Mouse (Mus musculus) heart, embryonic 16.5 days (tissue): ENCODE measurements around the gene Eif3c. TPM values are rescaled to one million over a fixed set of nuclear protein-coding genes. Genes with fewer than 3 reads are reported as not detected.

ENCODE experiments used
- ATAC-seq: fragments of 200-750 bp; cut with Nextera tagmentation; replicated peaks from 2 replicates; pipeline ENCODE4 v1.8.0; 2017; ENCODE audit warnings: moderate number of reproducible peaks; ENCODE audit not compliant: insufficient read depth, low FRiP score; ENCODE audit errors: extremely low read depth
- H3K27ac ChIP-seq: fragments of 300-500 bp; sonication (generic); 2 replicates; pipeline ENCODE4 v1.5.1; 2014; ENCODE audit warnings: mild to moderate bottlenecking, low read length, control low read depth, moderate library complexity
- H3K27me3 ChIP-seq: fragments of 300-500 bp; sonication (generic); 2 replicates; pipeline ENCODE4 v1.6.1; 2014; ENCODE audit warnings: low read length, mixed read lengths; ENCODE audit not compliant: control insufficient read depth, insufficient read depth
- H3K36me3 ChIP-seq: fragments of 300-500 bp; sonication (generic); 2 replicates; pipeline ENCODE4 v1.6.1; 2014; ENCODE audit not compliant: control insufficient read depth, insufficient read depth
- H3K4me1 ChIP-seq: fragments of 300-500 bp; sonication (generic); 2 replicates; pipeline ENCODE4 v1.6.1; 2014; ENCODE audit warnings: low read length, mixed read lengths; ENCODE audit not compliant: control insufficient read depth, insufficient read depth
- H3K4me2 ChIP-seq: fragments of 300-500 bp; sonication (generic); 2 replicates; pipeline ENCODE4 v1.6.1; 2014; ENCODE audit warnings: low read depth, mild to moderate bottlenecking, control low read depth, low read length
- H3K4me3 ChIP-seq: fragments of 300-500 bp; sonication (generic); 2 replicates; pipeline ENCODE4 v1.5.1; 2014; ENCODE audit warnings: mild to moderate bottlenecking, control low read depth, low read length
- H3K9ac ChIP-seq: fragments of 300-500 bp; sonication (generic); 2 replicates; pipeline ENCODE4 v1.6.1; 2014; ENCODE audit warnings: low read length, control low read depth
- H3K9me3 ChIP-seq: fragments of 300-500 bp; sonication (generic); replicated peaks from 2 replicates; pipeline ENCODE4 v1.6.1; 2016; ENCODE audit warnings: low read length; ENCODE audit not compliant: control insufficient read depth
- whole genome bisulfite sequencing: fragments of 180-500 bp; shearing (Covaris S2); extraction: QIAGEN DNeasy Blood & Tissue Kit; methylation state at CpG from one replicate; pipeline ENCODE4 v1.1.7; 2014; 5-methylcytosine and 5-hydroxymethylcytosine counted together
- polyA plus RNA-seq: library from polyadenylated mRNA; unstranded; fragments of >200 nt; fragmentation: Nextera tagmentation; extraction: Ambion mirVana; gene quantifications from 2 replicates; pipeline ENCODE4 v1.2.1, GENCODE M21; 2015

Eif3c gene
- polyA plus RNA-seq, 1 experiment from 2014 or later: 120 TPM

GRCm38 (mm10) chr7:126537820-126538585, 28.2 kb downstream of the Eif3c start:
- no peak overlapping the region for H3K27ac ChIP-seq
- no peak overlapping the region for H3K4me3 ChIP-seq
- no peaks in the 10 kb centered on the region for H3K9me3 ChIP-seq
- peaks cover 10% of the 10 kb centered on the region for H3K27me3 ChIP-seq
- no peak for ATAC-seq
- no peak overlapping the region for H3K9ac ChIP-seq
- H3K4me2 ChIP-seq: no peak overlapping the region
- peaks cover 3% of the 10 kb centered on the region; the same call in 1 of the 2 replicates for H3K4me1 ChIP-seq
- WGBS: 64% methylated on average over 5 of the region's 5 CpGs
- H3K36me3 ChIP-seq: no peaks in the 10 kb centered on the region

GRCm38 (mm10) chr7:126536466-126536865, 29.7 kb downstream of the Eif3c start:
- H3K27ac ChIP-seq: no peak overlapping the region
- peak overlapping the region; percentile 49 for H3K4me3 ChIP-seq
- H3K36me3 ChIP-seq: no peaks in the 10 kb centered on the region
- peaks cover 10% of the 10 kb centered on the region for H3K27me3 ChIP-seq
- H3K4me2 ChIP-seq: peak overlapping the region; percentile 89
- no peaks in the 10 kb centered on the region for H3K9me3 ChIP-seq
- ATAC-seq: no peak
- H3K4me1 ChIP-seq: peaks cover 3% of the 10 kb centered on the region; the same call in 1 of the 2 replicates
- WGBS: 57% methylated on average over 9 of the region's 9 CpGs
- no peak overlapping the region; the same call in 1 of the 2 replicates for H3K9ac ChIP-seq

GRCm38 (mm10) chr7:126535766-126536165, 30.4 kb downstream of the Eif3c start:
- Histone ChIP-seq H3K4me3 (peak overlapping the region; percentile 49), H3K4me1 (peaks cover 3% of the 10 kb centered on the region; the same call in 1 of the 2 replicates), H3K9me3 (no peaks in the 10 kb centered on the region), H3K9ac (peak overlapping the region; percentile 61), H3K4me2 (peak overlapping the region; percentile 89), H3K27me3 (peaks cover 10% of the 10 kb centered on the region), H3K27ac (no peak overlapping the region), H3K36me3 (no peaks in the 10 kb centered on the region)
- ATAC-seq: no peak; the same call in 1 of the 2 replicates
- 2% methylated on average over 28 of the region's 28 CpGs for WGBS

GRCm38 (mm10) chr7:126533434-126533833, 32.8 kb downstream of the Eif3c start:
- ATAC-seq: no peak
- Histone ChIP-seq H3K4me3 (no peak overlapping the region), H3K4me2 (no peak overlapping the region), H3K9me3 (no peaks in the 10 kb centered on the region), H3K36me3 (no peaks in the 10 kb centered on the region), H3K27me3 (peaks cover 10% of the 10 kb centered on the region), H3K27ac (no peak overlapping the region), H3K9ac (no peak overlapping the region), H3K4me1 (peaks cover 3% of the 10 kb centered on the region; the same call in 1 of the 2 replicates)
- whole genome bisulfite sequencing: 58% methylated on average over 1 of the region's 1 CpGs

GRCm38 (mm10) chr7:126528166-126528577, 38.0 kb downstream of the Eif3c start:
- H3K4me1 ChIP-seq: no peaks in the 10 kb centered on the region
- H3K4me3 ChIP-seq: no peak overlapping the region
- H3K27me3 ChIP-seq: no peaks in the 10 kb centered on the region
- 16% methylated on average over 1 of the region's 1 CpGs for WGBS
- no peaks in the 10 kb centered on the region for H3K9me3 ChIP-seq
- ATAC-seq: no peak
- H3K27ac ChIP-seq: no peak overlapping the region
- no peaks in the 10 kb centered on the region for H3K36me3 ChIP-seq
- no peak overlapping the region for H3K4me2 ChIP-seq
- no peak overlapping the region for H3K9ac ChIP-seq

GRCm38 (mm10) chr7:126523316-126523715, 42.9 kb downstream of the Eif3c start:
- 70% methylated on average over 3 of the region's 3 CpGs for WGBS
- Histone ChIP-seq H3K9me3 (no peaks in the 10 kb centered on the region), H3K9ac (no peak overlapping the region), H3K36me3 (no peaks in the 10 kb centered on the region), H3K4me2 (no peak overlapping the region), H3K4me3 (no peak overlapping the region), H3K27me3 (no peaks in the 10 kb centered on the region), H3K4me1 (no peaks in the 10 kb centered on the region), H3K27ac (no peak overlapping the region)
- ATAC-seq: no peak

GRCm38 (mm10) chr7:126519513-126519912, 46.7 kb downstream of the Eif3c start:
- no peak overlapping the region for H3K27ac ChIP-seq
- H3K4me2 ChIP-seq: no peak overlapping the region
- H3K4me1 ChIP-seq: no peaks in the 10 kb centered on the region
- H3K27me3 ChIP-seq: no peaks in the 10 kb centered on the region
- no peak overlapping the region for H3K9ac ChIP-seq
- WGBS: 45% methylated on average over 2 of the region's 2 CpGs
- no peaks in the 10 kb centered on the region for H3K9me3 ChIP-seq
- H3K36me3 ChIP-seq: no peaks in the 10 kb centered on the region
- no peak overlapping the region for H3K4me3 ChIP-seq
- ATAC-seq: no peak

- ATAC-seq: no peak
- no peak overlapping the region for H3K9ac ChIP-seq
- H3K9me3 ChIP-seq: no peaks in the 10 kb centered on the region
- no peak overlapping the region for H3K4me2 ChIP-seq
- H3K4me3 ChIP-seq: no peak overlapping the region
- WGBS: 83% methylated on average over 5 of the region's 5 CpGs
- H3K4me1 ChIP-seq: no peaks in the 10 kb centered on the region
- no peak overlapping the region for H3K27ac ChIP-seq
- H3K36me3 ChIP-seq: no peaks in the 10 kb centered on the region
- no peaks in the 10 kb centered on the region for H3K27me3 ChIP-seq
These were observed 47.8 kb downstream of the Eif3c start for GRCm38 (mm10) chr7:126518261-126518941.

GRCm38 (mm10) chr7:126511287-126511686, 54.9 kb downstream of the Eif3c start:
- no peaks in the 10 kb centered on the region for H3K27me3 ChIP-seq
- no peaks in the 10 kb centered on the region for H3K9me3 ChIP-seq
- no peak overlapping the region for H3K4me2 ChIP-seq
- 65% methylated on average over 3 of the region's 3 CpGs for WGBS
- H3K27ac ChIP-seq: no peak overlapping the region
- no peaks in the 10 kb centered on the region for H3K36me3 ChIP-seq
- H3K4me1 ChIP-seq: no peaks in the 10 kb centered on the region
- no peak overlapping the region for H3K9ac ChIP-seq
- no peak for ATAC-seq
- no peak overlapping the region for H3K4me3 ChIP-seq
